Mouse (Mus musculus) spleen, embryonic (tissue): ENCODE data around the gene Cblb.

Experiments
- CTCF ChIA-PET: fragments of 350-600 bp; sonication (Branson Sonifier 250); formaldehyde crosslinking; loops from one replicate; lab custom pipeline; 2022; lab: Charles Lee

Gene Cblb

DNA sequence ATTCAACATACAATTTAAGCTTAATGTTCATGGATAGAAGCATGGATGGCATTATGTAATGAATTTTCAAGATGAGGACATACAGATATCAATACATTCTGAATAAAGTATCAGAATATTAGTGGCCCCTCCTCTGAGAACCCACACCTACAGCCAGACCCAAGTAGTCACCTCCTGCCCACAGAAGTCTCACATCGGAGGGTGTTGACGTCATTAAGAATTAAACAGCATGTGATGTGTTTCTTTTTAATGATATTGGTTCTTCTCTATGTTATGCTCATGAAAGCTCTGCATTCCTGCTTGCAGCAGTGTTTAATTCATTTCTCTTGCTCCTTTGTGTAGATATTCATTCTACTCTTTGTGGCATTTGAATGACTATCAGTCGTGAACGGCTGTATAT is 94.9 kb downstream of the Cblb start:
- CTCF ChIA-PET, result no interaction called here

DNA sequence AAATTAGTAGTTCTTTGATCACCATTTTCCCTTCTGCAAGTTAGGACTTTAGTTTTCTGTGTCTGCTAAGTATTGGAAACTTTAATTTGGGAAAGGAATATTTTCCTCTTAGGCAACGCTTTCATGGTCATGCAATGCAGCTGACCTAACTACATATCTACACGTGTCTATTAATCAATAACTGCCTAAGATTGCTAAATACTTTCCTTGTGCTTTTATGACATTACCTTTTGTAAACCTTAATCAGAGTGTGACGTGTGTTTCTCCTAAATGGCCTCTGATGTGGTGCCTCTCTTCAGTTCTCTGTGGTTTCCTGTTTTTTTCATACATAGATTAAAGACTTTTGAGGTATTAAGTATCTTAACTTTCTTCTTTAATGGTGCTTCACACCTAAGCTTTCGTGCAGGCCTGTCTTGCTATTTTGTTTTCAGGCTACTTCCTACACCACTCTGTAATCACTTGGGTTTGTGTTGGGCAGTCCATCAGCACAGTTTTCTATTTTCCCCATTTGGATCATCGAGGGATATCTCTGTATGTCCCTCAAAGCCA is 98.4 kb downstream of the Cblb start:
- CTCF ChIA-PET, result no interaction called here

DNA sequence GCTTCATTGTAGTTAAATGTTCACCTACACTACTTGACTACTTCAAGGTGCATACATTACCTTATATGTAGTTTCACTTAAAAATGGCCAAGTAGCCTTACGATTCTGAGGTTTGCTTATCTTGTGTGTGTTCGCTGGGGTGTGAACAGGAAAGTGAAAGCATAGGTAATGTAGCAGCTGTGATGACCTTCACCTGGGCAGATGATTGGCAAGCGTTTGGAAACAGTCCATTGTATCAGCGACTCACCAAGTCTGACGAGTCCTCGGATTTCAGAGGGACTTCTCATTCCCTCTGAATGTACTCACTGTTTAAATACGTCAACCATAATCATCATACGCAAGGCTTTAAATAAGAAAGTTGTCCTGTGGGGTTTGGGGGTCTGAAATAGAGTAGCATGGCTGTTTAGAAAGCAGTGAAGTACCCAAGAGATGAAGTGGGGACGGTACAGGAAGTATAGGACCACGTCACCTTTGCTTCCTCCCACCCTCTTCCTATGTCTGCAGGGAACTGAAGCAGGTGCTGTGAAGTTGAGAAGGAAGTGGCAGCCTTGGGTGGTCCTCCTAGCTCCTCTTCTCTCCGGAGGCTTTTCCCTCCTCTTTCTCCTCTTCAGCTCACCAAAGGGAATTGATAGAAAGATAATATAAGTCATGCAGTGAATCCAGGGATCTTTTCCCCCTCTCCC is 101.9 kb downstream of the Cblb start:
- CTCF ChIA-PET, result interaction anchor here (0.6 kb wide), 2 partner anchors 19 to 47 kb away, joined by 3 read pairs; no protein-coding TSS in a partner anchor

DNA sequence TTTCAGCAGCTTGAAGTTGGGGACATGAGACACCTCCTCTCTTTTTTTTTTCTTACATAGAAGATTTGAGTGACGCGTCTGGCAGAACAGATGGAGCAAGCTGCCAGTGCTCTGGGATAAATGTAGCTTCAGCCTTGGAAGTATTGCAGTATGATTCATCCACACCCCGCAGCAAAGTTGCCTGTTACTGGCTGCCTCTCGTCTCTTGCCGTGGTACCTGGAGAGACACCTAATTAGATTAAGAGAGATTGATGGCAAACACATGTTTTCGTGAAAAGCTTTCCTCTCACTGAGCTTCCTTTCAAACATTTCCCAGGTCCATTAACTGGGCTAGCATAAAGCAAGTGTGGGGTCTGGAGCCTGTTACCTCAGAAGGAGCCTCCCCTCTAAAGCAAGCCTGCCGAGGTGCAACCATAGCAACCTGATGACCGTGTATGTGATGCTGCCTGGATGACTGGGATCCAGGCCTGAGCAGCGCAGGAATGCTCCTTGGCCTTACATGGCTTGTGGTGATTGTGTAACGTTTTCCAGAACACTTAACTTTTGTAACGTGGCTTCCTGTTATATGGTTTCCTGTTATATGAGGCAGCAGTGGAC is 103.7 kb downstream of the Cblb start:
- CTCF ChIA-PET, result interaction anchor here (0.7 kb wide), 1 partner anchor 124 kb away, joined by 3 read pairs; no protein-coding TSS in a partner anchor

DNA sequence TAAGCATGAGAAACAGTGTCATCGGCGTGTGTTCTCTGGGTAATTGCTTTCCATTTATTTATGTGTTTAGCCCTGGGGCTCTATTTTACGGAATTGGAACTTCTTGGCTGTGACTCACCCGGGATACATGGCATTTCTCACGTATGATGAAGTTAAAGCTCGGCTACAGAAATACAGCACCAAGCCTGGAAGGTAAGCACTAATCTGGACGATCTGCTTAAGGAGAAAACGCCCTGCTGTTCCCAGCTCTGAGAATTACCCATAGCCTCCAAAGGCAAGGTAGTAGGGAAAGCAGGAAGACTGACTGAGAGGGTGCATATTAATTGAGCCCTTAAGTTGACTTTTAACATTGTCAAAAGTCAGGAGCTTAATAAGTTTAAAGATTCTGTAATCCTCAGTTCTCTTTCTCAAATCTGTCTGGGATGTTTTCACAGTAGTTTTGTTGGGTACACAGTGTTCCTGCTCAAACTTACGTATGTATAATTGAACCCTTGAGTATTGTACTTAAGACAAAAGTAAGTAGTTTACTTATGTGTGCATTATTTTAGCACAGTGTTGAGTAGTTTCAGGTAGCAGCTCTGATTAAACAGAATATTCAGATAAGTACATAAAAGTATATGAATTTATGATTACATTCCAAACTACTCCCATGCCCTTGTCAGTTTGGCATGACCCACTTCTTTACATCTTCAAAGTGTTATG is 104.8 kb downstream of the Cblb start:
- CTCF ChIA-PET, result no interaction called here

DNA sequence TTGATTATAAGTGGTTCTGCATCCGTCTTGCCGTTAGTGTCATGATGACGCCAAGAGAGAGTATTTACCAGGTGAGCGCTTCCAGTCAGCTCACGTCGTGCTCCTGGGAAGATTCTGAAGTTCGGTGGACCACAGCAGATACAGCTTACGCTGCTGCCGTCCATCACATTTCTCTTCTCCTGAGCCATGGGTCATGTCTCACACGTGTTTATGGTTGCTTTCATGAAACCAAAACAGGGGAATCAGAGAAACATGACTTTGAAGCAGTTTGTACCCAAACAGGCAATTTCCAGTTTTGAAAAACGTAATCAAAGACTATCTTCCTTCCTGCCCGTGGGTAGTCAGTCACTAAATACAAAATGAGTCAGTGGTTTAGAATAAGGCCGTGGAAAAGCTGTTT is 112.1 kb downstream of the Cblb start:
- CTCF ChIA-PET, result no interaction called here

GRCm38 (mm10) chr16:52143818-52144217 is 112.8 kb downstream of the Cblb start:
- CTCF ChIA-PET, result interaction anchor here (1.4 kb wide), 1 partner anchor 12 kb away, joined by 3 read pairs; no protein-coding TSS in a partner anchor

- CTCF ChIA-PET, result interaction anchor here (1.4 kb wide), 1 partner anchor 13 kb away, joined by 3 read pairs; no protein-coding TSS in a partner anchor
Observed at GRCm38 (mm10) chr16:52144792-52145191, 113.8 kb downstream of the Cblb start.

DNA sequence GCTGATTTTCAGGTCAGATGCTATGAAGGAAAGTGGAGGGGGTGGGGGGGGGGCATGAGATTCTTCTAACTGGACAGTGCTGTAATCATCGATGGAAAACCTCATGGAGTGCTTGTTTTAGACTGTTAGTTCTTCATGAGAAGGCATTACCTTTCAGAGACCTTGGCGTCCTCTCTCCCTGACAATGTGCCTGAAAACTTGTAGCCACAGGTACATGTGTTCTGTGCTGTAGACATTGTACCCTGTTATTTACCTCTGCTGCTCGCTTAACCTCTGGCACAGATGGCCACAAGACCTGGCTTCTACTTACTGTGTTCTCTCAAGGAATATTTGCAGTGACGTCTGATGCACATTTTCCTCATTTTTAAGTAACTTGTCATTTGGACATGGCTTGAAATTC is 114.5 kb downstream of the Cblb start:
- CTCF ChIA-PET, result no interaction called here

GRCm38 (mm10) chr16:52146976-52147696 is 116.1 kb downstream of the Cblb start:
- CTCF ChIA-PET, result interaction anchor here (0.7 kb wide), 1 partner anchor 74 kb away, joined by 3 read pairs; no protein-coding TSS in a partner anchor

- CTCF ChIA-PET, result no interaction called here
Observed at GRCm38 (mm10) chr16:52148041-52148440, 117.0 kb downstream of the Cblb start.

GRCm38 (mm10) chr16:52149135-52149769 is 118.2 kb downstream of the Cblb start:
- CTCF ChIA-PET, result no interaction called here

DNA sequence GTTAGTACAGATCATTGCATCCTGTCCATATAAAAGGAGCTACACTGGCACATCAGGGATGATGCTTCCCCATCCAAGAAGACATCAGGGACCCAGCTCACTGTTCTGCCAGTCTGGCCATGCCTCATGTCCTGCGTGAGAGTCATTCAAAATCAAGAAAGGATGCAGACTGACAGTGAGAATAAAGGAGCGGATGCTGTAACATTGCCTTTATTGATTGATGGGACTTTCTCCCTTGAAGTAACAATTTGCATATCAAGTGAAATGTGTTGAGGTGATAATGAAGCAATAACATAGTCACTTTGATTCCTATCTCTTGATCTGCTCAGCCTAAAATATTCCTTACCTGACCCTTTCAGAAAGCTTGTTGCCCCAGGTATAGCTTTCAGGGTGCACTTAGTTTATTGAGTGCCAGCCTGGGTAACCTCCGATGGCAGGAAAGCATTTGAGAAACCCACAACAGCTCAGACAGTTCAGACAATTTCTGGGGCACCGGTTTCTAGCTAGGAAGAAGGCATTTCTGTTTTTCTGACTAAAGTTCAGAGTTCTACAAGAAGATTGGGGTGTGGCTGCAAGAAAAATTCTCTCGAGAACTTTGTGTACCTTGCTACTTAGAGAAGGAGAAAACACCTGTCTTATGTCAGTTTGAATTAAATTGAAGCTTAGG is 124.1 kb downstream of the Cblb start:
- CTCF ChIA-PET, result no interaction called here

- CTCF ChIA-PET, result no interaction called here
Observed at GRCm38 (mm10) chr16:52159958-52160504, 129.0 kb downstream of the Cblb start.

- CTCF ChIA-PET, result no interaction called here
Observed at GRCm38 (mm10) chr16:52164246-52164645, 133.2 kb downstream of the Cblb start.

DNA sequence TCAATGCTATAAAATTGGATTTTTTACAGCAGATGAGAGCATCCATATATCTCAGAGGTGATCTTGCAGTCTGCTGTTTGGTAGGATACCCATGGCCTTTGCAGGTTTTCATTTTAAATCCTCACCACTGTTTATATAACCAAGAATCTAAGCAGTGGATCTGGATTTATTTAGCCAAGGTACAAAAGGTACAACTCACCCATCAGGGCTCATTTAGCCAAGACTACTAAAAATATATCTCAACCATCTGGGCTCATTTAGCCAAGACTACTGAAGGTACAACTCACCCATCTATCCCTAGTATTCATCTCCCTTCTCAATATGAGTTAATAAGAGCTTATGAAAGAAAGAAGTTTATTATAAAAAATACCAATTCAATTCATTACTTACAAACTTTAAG is 142.2 kb downstream of the Cblb start:
- CTCF ChIA-PET, result interaction anchor here (0.5 kb wide), 1 partner anchor 21 kb away, joined by 4 read pairs; no protein-coding TSS in a partner anchor

DNA sequence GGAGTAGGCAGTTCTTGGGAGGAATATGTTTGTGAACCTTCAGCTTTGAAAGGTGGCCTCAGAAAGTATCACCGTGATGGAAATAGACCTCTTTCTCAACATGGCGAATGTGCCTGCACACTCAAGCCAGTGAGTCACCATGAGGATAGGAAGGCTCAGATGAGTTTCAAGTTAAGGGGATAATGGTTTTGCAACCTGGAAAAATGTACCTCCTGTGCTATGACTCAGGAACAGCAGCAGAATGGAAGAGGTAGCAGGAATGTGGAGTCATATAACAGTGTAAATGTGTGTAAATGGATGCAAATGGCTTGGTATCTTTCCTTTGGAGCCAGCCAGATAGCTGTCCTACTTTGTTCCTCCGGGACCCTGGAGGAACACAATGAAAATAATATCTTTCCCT is 148.8 kb downstream of the Cblb start:
- CTCF ChIA-PET, result no interaction called here

DNA sequence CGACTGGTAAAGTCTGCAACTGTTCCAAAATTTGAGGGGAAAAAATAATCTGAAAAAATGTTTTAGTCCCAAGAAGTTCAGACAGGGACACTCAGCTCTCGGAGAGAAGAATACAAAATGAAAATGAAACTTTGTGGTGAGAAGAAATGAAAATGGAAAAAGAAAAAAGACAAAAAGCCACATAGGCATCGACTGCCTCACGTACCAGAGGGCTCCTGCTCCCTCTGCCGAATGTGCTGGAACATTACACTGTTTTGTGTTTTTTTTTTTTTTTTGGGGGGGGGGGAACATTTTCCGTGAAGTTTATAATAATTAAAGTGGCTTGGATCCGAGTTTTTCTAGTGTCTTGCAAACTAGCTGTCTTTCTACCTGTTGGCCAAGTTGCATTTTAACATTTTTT is 151.0 kb downstream of the Cblb start:
- CTCF ChIA-PET, result interaction anchor here (0.6 to 0.7 kb wide), 2 partner anchors 364 to 1158 kb away, joined by 10 read pairs; no protein-coding TSS in a partner anchor

- CTCF ChIA-PET, result interaction anchor here (0.6 kb wide), 1 partner anchor 869 kb away, joined by 3 read pairs; no protein-coding TSS in a partner anchor
Observed at GRCm38 (mm10) chr16:52184350-52184749, 153.3 kb downstream of the Cblb start.

- CTCF ChIA-PET, result no interaction called here
Observed at GRCm38 (mm10) chr16:52186731-52187130, 155.7 kb downstream of the Cblb start.
